Mouse (Mus musculus): ENCODE results near the gene Olfr1090.

DNA sequence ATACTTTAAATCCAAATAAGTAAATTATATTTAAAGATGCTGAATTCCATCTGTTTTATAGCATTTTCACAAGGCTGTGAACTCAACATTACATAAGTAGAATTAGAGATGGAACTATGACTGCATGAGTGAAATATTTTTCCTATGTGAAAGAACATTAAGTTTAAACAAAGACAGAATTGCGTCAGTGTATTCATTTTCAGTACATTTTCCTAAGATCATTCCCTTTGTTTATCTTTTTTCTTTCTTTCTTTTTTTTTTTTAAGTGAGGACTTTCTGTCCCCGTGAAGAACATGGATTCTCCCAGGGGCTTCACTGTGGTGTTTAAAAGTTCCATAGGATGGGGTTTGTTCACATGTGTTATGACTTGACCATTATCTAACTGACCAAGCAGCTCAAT, 23.4 kb upstream of the Olfr1090 start, which contains the start of gene Olfr1093:
- TF ChIP-seq POLR2A (IDR thresholded peaks at IDR 0.05; ENCODE audit: low read depth, low read length) (no peak), CTCF (IDR thresholded peaks at IDR 0.05; ENCODE audit: extremely low read depth, insufficient read depth, insufficient read length, insufficient replicate concordance) (no peak)

All from spleen, adult 2 months (tissue).